Mouse (Mus musculus): ENCODE measurements around the gene Tmem151a.

Gene Tmem151a

GRCm38 (mm10) chr19:5085145-5085863 lies at the start of gene Tmem151a:
Tmem151a (minus strand) TSS chr19:5085531.
- in situ Hi-C loops (cut with MboI, MseI): no loop called here

- in situ Hi-C loops (cut with MboI, MseI): no loop called here
Observed at GRCm38 (mm10) chr19:5131237-5131636, 45.9 kb upstream of the Tmem151a start.

- in situ Hi-C loops (cut with MboI, MseI): no loop called here
Observed at GRCm38 (mm10) chr19:5129770-5130169, 44.4 kb upstream of the Tmem151a start.

- in situ Hi-C loops (cut with MboI, MseI): no loop called here
Observed at GRCm38 (mm10) chr19:5124055-5124614, 38.8 kb upstream of the Tmem151a start.

DNA sequence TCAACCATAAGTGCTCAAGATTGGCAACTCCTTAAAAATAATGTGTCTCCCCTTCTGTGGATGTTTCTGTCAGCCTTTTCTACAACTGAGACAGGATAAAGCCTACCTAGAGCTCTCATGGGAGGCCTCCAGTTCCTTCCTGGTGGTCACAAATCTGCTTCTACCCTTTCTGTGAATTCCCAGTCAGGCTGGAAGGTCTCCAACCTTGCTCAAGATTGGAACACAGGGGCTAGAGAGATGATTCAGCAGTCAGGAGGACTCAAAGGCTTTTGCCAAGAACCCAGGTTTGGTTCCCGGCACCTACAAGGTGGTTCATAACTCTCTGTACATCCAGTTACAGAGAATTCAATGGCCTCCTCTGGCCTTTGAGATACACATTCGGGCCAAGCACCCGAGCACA lies 37.9 kb upstream of the Tmem151a start:
- in situ Hi-C loops (cut with MboI, MseI): no loop called here

GRCm38 (mm10) chr19:5122492-5122891 lies 37.2 kb upstream of the Tmem151a start:
- in situ Hi-C loops (cut with MboI, MseI): no loop called here

GRCm38 (mm10) chr19:5118384-5118698 lies 33.0 kb upstream of the Tmem151a start, which contains the start of gene Klc2:
Klc2 (minus strand) TSS chr19:5118560.
- in situ Hi-C loops (cut with MboI, MseI): no loop called here

- in situ Hi-C loops (cut with MboI, MseI): no loop called here
Observed at GRCm38 (mm10) chr19:5117494-5118383, 32.4 kb upstream of the Tmem151a start.

- in situ Hi-C loops (cut with MboI, MseI): no loop called here
Observed at GRCm38 (mm10) chr19:5113783-5114182, 28.5 kb upstream of the Tmem151a start.

- in situ Hi-C loops (cut with MboI, MseI): no loop called here
Observed at GRCm38 (mm10) chr19:5109659-5110453, 24.5 kb upstream of the Tmem151a start.

GRCm38 (mm10) chr19:5108702-5109101 lies 23.4 kb upstream of the Tmem151a start:
- in situ Hi-C loops (cut with MboI, MseI): no loop called here

DNA sequence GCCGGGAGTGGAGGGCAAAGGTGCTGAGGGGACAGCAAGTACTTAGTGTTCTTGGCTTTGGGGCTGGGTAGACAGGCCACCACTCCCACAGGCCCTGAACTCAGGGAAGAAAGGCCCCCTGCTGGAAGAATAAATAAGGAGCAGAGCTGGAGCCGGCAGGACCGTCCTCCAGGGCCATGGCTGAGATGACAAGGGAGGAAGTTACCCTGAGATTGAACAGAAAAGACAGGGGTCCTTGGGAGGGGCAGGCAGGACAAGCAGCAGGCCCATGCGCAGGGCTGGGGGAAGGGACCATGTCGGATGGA lies 22.9 kb upstream of the Tmem151a start:
- in situ Hi-C loops (cut with MboI, MseI): no loop called here

GRCm38 (mm10) chr19:5107556-5108270 lies 22.4 kb upstream of the Tmem151a start:
- in situ Hi-C loops (cut with MboI, MseI): no loop called here

GRCm38 (mm10) chr19:5106731-5107191 lies 21.4 kb upstream of the Tmem151a start, which contains the start of gene Rab1b:
Rab1b (minus strand) TSS chr19:5107072.
- in situ Hi-C loops (cut with MboI, MseI): no loop called here

- in situ Hi-C loops (cut with MboI, MseI): no loop called here
Observed at GRCm38 (mm10) chr19:5106074-5106473, 20.7 kb upstream of the Tmem151a start.

- in situ Hi-C loops (cut with MboI, MseI): no loop called here
Observed at GRCm38 (mm10) chr19:5098363-5099143, 13.2 kb upstream of the Tmem151a start, which contains the start of gene Cnih2. Cnih2 (minus strand) TSS chr19:5098521.

- in situ Hi-C loops (cut with MboI, MseI): no loop called here
Observed at GRCm38 (mm10) chr19:5097521-5098362, 12.4 kb upstream of the Tmem151a start.

DNA sequence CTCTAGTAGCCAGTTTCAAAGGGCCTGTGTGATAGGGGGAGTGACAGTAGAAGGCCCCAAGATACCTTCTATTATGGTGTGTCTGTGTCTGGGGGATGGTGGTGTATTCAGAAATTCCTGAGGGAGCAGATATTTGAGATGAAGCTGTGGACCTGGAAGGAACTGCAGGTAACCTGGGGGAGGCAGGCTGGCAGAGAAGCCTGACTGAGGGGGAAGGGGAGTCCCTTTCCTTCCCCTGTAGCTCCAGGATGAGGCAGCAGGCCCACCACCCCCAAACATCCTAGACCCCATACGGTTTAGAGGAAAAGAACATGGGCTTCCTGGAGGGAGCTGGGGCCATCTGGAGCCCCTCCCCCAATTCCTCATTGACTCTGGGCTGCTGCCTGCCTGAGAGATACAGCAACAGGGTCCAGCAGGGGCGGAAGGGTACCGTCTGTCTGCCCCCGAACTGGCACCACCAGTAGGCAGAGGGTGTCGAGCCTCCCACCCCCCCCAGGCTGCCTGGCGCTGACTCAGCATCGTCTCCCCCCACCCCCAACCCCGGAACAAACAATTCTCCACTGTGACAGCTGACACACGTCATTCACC lies 10.7 kb upstream of the Tmem151a start:
- in situ Hi-C loops (cut with MboI, MseI): no loop called here
